Mouse (Mus musculus) CD4-positive naive resting alpha-beta T cell, adult 57 days (primary cell): ENCODE data around the gene Gfm1. TPM values are rescaled to one million over a fixed set of nuclear protein-coding genes. Genes with fewer than 3 reads are reported as not detected.

Source experiments
- total RNA-seq: library from RNA; stranded (reverse); gene quantifications from one replicate; pipeline ENCODE4 v1.2.4, GENCODE M21; 2023

Gene Gfm1
- 31.7 TPM for total RNA-seq

DNA sequence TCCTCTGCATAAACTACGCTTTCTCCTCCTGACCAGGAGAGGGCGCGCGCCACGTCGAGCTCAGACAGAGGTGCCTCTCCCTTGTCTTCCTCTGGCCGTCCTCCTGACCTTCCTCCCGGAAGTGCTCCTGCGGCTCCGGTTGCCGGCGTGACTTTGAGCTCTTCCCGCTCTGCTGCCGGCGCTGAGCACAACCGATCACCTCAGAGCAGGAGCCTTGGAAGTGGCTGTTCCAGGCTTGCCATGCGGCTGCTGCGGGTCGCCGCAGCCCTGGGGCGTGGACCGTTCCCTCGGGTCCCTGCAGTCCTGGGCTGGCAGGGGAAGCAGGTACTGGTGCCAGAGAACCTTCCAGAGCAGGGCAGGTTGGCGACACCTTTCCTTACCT is at the start of gene Gfm1:
Gene Gfm1, plus strand, starts transcription at position 98 of the 382 bp plus-strand sequence.

GRCm38 (mm10) chr3:67463450-67464372 is 33.8 kb downstream of the Gfm1 start, which contains the start of gene Lxn:
TSS of gene Lxn (minus strand) at chr3:67463926.

DNA sequence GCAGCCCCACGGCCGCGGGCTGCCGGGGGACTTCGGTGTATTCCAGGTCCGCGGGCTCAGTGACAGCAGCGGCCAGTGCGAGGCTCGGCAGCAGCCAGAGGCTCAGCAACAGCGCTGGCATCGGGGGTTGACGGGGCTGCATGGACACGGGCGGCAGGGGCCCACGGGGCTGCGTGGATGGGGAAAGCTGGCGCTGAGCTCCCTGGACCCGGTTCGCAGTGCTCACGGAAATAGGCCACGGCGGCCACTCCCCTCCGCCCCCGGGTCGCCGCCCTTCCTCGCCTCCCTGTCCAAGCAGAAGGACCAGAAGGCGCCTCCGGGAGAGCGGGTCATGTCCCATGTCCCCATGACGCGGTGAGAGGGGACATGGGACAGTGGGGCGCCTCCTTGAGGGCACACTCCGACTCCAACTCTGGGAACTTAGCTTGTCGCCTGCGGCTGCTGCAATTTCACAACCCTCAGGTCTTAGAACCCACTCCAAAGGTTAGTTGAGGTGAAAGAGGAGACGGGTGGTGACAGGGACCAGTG is 85.4 kb downstream of the Gfm1 start, which contains the start of gene Rarres1:
Gene Rarres1, minus strand, starts transcription at position 250 of the 528 bp plus-strand sequence.

Other genes with a start within 250 kb of the Gfm1 start
- gene Mlf1, start 56.0 kb upstream of the Gfm1 start, total RNA-seq = 1.2 TPM
- gene Gm17402, start 54.9 kb upstream of the Gfm1 start, total RNA-seq = not detected
- 2.7 TPM for gene Lxn, start 33.8 kb downstream of the Gfm1 start, total RNA-seq
- gene Rarres1, start 85.4 kb downstream of the Gfm1 start, total RNA-seq = not detected
- 42.4 TPM for gene Mfsd1, start 152.6 kb downstream of the Gfm1 start, total RNA-seq